Mouse (Mus musculus): ENCODE measurements around the gene Fuca1.

DNA sequence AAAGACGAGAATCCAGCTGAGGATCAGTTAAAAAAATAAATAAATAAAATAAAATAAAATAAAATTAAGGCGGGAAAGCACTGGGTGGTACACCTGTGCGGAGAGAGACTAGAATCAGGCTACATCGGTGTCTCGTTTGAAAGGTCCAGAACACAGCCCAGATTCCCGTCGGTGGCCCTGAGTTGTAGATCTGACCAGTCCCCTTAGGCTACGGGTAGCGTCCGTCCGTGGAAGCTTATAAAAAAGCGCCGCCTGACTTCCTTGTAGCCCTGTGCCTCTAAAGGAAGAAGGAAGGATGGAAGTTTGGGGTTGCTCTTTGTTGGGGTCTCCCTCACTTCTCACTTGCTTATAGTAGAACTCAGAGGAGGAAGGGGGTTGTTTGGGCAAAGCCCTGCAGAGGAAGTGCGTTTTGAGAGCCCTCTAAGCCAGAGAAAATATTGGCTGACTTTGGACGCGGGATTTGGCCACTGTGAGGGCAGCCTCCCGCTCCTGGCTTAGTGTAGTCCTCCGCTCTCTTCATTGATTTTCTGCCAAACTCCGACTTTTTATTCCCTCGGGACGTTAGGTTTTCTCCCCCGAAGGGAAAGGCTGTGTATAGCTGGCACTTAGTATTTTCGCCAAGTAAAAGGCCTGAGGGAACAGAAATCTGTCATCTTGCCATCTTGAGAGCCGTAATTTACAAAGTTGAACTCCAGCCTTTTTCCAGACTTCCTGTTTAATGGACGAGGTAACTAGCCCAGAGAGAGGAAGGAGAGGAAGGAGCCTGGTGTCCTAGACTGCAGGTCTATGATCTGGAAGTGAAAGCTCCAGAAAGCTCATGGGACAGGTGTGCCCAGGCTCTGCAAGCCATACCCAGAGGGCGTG, 954 bp downstream of the Fuca1 start:
- TF ChIP-seq CTCF (IDR thresholded peaks at IDR 0.05; ENCODE audit: borderline replicate concordance, extremely low read depth, insufficient read depth, insufficient read length) (no peak), POLR2A (IDR thresholded peaks at IDR 0.05; ENCODE audit: borderline replicate concordance, extremely low read depth, insufficient read depth, insufficient read length, poor library complexity, severe bottlenecking) (no peak)
